Mouse (Mus musculus) layer of hippocampus, adult 11-12 months (tissue): ENCODE results near the gene Armc7.
A peak's percentile ranks its signal among the peaks of the same experiment; 100 is the strongest.
"Not testable (repeated sequence)": the region's sequence is repeated elsewhere in the genome, so short reads cannot be mapped to it uniquely, and the experiment has no call there.

Experiments
- DNase-seq: peaks from one replicate; pipeline ENCODE4 v3.0.0; 2022; ENCODE audit warnings: low spot score

The Armc7 gene

DNA sequence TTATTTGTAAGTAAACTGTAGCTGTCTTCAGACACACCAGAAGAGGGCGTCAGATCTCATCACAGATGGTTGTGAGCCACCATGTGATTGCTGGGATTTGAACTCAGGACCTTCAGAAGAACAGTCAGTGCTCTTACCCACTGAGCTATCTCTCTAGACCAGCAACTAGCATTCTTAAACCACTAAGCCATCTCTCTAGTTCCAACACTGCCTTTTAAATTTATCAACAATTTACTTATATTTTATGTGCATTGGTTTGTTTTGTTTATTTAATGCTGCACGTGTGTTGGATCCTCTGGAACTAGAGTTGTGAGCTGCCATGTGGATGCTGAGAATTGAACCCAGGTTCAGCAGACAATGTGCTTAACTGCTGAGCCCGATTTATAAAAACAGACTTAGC is 51.0 kb downstream of the Armc7 start:
- not testable (repeated sequence) for DNase-seq

DNA sequence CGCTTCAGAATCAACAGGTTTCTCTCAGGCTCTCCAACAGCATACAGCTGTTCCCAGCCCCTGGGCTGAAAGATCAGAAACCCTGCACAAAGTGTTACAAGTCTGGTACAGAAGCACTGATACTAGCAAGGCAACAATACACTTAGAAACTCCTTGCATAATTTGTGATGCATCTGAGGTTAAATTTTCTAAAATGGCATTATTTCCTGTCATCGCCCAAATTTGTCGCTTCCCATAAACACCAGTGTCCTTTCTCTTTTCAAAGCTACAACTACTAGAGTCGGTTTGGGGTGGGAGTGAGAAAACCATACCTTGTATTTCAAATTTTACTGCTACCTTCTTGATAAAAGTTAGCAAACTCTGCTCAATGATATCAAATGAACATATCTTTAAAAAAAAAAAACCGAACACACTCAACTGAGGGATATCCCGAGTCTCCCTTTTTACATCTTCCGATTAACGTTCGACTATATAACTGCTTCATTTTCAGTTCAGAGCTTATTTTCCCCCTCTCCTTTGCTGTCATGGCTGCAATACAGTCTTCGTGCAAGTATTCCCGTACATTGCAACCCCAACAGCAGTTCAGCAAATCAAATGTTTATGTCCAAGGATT is 59.4 kb downstream of the Armc7 start:
- no peak for DNase-seq

DNA sequence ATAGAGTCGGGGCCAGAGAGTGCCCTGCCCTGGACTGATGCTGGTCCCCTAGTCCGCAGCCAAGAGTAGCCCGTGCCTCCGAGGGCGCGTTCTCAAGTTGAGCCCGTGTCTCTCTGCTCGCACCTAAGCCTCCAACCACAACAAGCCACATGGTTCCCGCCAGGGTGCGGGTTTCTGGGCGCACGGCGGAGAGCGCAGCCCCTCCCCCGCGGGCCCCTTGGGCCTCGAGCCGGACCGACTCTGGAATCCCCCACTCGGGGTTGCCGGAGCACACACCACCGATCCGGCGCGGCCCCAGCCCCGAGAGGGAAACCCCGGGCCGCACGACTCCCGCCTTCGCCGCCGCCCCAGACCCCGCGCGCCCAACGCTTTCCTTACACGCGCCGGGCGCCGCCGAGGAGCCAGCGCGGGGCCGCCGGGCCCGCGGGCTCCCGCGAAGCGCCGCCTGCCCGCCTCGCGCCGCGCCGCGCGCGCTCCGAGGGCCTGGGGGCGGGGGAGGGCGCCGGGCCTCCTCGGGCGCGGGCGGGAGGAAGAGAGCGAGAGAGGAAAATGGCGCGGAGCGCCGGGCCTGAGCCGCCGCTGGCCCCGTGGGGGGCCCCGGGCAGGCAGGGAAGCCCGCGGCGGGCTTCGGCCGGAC is 60.1 kb downstream of the Armc7 start:
- peak; percentile 49 for DNase-seq

DNA sequence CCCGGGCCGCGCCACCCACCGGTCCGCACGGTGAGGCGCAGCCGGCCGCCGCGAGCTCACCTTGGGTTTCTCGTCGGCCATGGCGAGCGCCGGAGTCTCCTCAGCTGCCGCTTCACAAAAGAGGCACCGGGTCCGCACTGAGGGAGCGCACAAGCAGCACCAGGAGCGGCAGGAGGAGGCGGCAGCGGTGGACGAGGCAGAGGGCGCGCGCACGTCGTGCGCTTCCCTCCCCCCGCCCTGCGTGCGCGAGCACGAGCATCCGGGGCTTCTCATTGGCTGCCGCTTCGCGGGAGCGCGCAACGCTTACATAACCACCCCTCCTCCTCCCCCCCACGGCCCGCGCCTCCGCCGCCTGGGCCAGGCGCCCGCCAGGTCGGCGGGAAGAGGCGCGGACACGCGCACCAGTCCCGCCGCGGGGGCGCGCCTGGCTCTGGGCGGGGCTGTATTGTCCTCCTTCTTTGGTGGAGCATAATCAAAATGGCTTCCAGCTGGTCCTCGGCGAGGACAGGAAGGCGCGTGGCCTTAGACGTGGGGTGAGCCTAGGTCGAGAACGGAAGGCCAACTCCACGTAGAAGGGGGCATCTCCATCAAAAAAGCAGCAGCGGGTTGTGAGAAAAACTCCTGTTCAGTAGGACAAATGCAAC is 60.7 kb downstream of the Armc7 start, which contains the start of gene Sumo2:
Gene Sumo2 (minus strand): TSS at position 239 of the 644 bp plus-strand sequence.
- peak; percentile 99 for DNase-seq

DNA sequence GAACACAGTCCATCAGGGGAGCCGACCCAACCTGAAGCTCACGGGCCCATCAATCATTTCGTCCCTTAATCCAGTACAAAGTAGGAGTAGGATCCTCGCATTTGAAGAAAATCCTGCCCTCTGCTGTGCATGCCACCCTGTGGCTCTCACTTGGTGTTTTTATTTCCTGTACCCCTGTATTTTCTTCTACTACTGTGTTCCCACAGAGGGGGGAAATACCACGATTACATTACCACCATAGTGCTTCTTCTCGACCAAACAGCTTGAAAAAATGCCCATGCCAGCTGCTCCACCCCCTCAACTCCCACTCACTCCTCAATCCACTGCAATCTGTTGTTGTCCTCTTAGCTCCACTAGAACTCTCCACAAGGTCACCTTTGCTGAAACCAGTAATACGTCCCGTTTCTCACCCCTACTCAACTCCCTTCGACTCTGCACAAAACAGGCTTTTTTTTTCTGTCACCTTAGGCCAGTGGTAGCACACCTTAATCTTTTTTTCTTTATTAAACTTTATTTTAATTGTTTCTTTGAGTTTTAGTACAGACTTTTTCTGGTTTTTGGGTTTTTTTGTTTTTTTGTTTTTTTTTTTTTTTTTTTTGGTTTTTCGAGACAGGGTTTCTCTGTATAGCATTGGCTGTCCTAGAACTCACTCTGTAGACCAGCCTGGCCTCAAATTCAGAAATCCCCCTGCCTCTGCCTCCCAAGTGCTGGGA is 61.5 kb downstream of the Armc7 start:
- peak; percentile 39 for DNase-seq

DNA sequence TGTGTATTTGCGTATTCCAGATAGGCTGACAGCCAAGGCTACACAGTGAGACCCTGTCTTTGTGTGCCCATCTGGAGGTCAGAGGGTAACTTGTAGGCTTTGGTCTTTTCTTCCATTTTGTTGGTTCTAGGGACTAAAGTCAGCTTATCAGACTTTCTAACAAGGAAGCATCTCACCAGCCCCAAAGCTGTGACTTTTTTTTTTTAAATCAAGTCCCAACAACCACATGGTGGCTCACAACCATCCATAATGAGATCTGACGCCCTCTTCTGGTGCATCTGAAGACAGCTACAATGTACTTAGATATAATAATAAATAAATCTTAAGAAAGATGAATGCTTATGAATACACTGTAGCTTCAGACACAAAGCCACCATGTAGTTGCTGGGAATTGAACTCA is 62.6 kb downstream of the Armc7 start:
- DNase-seq: no peak
